Mouse (Mus musculus): Measurements from ENCODE around the gene Cfap61.

Gene Cfap61

GRCm38 (mm10) chr2:145949475-145950068, 15.0 kb downstream of the Cfap61 start:
- no peak for DNase-seq (ENCODE audit: low spot score)

GRCm38 (mm10) chr2:145950239-145950638, 15.7 kb downstream of the Cfap61 start:
- DNase-seq (ENCODE audit: low spot score): no peak

- DNase-seq (ENCODE audit: low spot score): no peak
Observed at GRCm38 (mm10) chr2:145952726-145953125, 18.1 kb downstream of the Cfap61 start.

- DNase-seq (ENCODE audit: low spot score): no peak
Observed at GRCm38 (mm10) chr2:145955844-145956243, 21.3 kb downstream of the Cfap61 start.

- DNase-seq (ENCODE audit: low spot score): no peak
Observed at GRCm38 (mm10) chr2:145956318-145956717, 21.7 kb downstream of the Cfap61 start.

- no peak for DNase-seq (ENCODE audit: low spot score)
Observed at GRCm38 (mm10) chr2:145957450-145957849, 22.9 kb downstream of the Cfap61 start.

GRCm38 (mm10) chr2:145958097-145958496, 23.5 kb downstream of the Cfap61 start:
- no peak for DNase-seq (ENCODE audit: low spot score)

GRCm38 (mm10) chr2:145958551-145958950, 24.0 kb downstream of the Cfap61 start:
- no peak for DNase-seq (ENCODE audit: low spot score)

- no peak for DNase-seq (ENCODE audit: low spot score)
Observed at GRCm38 (mm10) chr2:145961861-145962260, 27.3 kb downstream of the Cfap61 start.

- DNase-seq (ENCODE audit: low spot score): no peak
Observed at GRCm38 (mm10) chr2:145970751-145971150, 36.2 kb downstream of the Cfap61 start.

- no peak for DNase-seq (ENCODE audit: low spot score)
Observed at GRCm38 (mm10) chr2:145971237-145972010, 36.8 kb downstream of the Cfap61 start.

GRCm38 (mm10) chr2:145972571-145972970, 38.0 kb downstream of the Cfap61 start:
- no peak for DNase-seq (ENCODE audit: low spot score)

GRCm38 (mm10) chr2:145979616-145980015, 45.0 kb downstream of the Cfap61 start:
- DNase-seq (ENCODE audit: low spot score): no peak

- DNase-seq (ENCODE audit: low spot score): no peak
Observed at GRCm38 (mm10) chr2:145980881-145981280, 46.3 kb downstream of the Cfap61 start.

GRCm38 (mm10) chr2:145981699-145982112, 47.1 kb downstream of the Cfap61 start:
- no peak for DNase-seq (ENCODE audit: low spot score)

- DNase-seq (ENCODE audit: low spot score): no peak
Observed at GRCm38 (mm10) chr2:145982317-145983045, 47.9 kb downstream of the Cfap61 start.

GRCm38 (mm10) chr2:145987757-145988156, 53.2 kb downstream of the Cfap61 start:
- no peak for DNase-seq (ENCODE audit: low spot score)

GRCm38 (mm10) chr2:145990446-145990845, 55.9 kb downstream of the Cfap61 start:
- DNase-seq (ENCODE audit: low spot score): no peak

GRCm38 (mm10) chr2:145996472-145996871, 61.9 kb downstream of the Cfap61 start:
- no peak for DNase-seq (ENCODE audit: low spot score)

- DNase-seq (ENCODE audit: low spot score): no peak
Observed at GRCm38 (mm10) chr2:145997956-145998525, 63.5 kb downstream of the Cfap61 start.

- no peak for DNase-seq (ENCODE audit: low spot score)
Observed at GRCm38 (mm10) chr2:146008801-146009200, 74.2 kb downstream of the Cfap61 start.

GRCm38 (mm10) chr2:146009596-146010349, 75.2 kb downstream of the Cfap61 start:
- DNase-seq (ENCODE audit: low spot score): no peak
